Mouse (Mus musculus) megakaryocyte, embryonic 14.5 days (primary cell): ENCODE results near the gene Gjb5. TPM values are rescaled to one million over a fixed set of nuclear protein-coding genes. Genes with fewer than 3 reads are reported as not detected.

Experiments
- H3K27me3 ChIP-seq: replicated peaks from 2 replicates; pipeline ENCODE3; 2012; ENCODE audit warnings: inconsistent platforms
- H3K36me3 ChIP-seq: replicated peaks from 2 replicates; pipeline ENCODE3; 2012; ENCODE audit warnings: low read length, inconsistent platforms, mixed read lengths
- H3K4me1 ChIP-seq: 2 replicates; pipeline ENCODE4 v1.6.1; 2012; ENCODE audit warnings: inconsistent platforms
- H3K4me3 ChIP-seq: replicated peaks from 2 replicates; pipeline ENCODE3; 2012; ENCODE audit warnings: moderate library complexity, mild to moderate bottlenecking, inconsistent platforms
- H3K9me3 ChIP-seq: 2 replicates; pipeline ENCODE4 v1.6.1; 2012; ENCODE audit warnings: inconsistent platforms
- FLI1 ChIP-seq: IDR thresholded peaks from 2 replicates; pipeline ENCODE4 v1.6.1; 2012; ENCODE audit warnings: low read length, inconsistent platforms, mixed read lengths
- GATA1 ChIP-seq: IDR thresholded peaks from 3 replicates; pipeline ENCODE4 v1.6.1; 2012; ENCODE audit warnings: mixed read lengths, low read length, inconsistent platforms, borderline replicate concordance
- polyA plus RNA-seq: library from polyadenylated mRNA; stranded (reverse); fragments of >175 nt; gene quantifications from 2 replicates; pipeline ENCODE4 v1.2.3, GENCODE M21; 2012; ENCODE audit warnings: low replicate concordance; ENCODE audit not compliant: insufficient read depth

Gjb5 gene
- polyA plus RNA-seq, 1 experiment: not detected

DNA sequence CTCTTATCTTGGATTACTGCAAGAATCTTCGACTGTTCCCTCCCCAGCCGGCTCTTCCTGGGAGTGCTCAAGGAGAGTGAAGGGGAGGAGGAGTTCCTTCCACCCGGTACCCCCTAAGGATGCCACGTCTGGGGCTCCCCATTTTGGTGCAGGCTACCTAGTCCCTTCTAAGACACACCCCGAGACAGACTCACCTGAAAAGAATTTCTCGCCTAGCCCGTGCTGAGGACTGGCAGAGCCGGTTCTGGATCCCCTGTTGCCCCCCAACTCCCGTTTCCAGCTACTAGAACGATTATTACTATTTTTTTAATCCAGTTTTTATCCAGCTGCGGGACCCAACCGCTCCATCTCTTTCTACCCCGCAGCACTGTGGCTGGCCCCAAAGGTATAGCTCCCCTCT lies 28.2 kb downstream of the Gjb5 start:
- TF ChIP-seq GATA1 (no peak), FLI1 (no peak)
- Histone ChIP-seq H3K27me3 (peaks cover 64% of the 10 kb centered on the region), H3K4me1 (peaks cover 18% of the 10 kb centered on the region), H3K36me3 (no peaks in the 10 kb centered on the region), H3K4me3 (no peak overlapping the region), H3K9me3 (no peaks in the 10 kb centered on the region)

DNA sequence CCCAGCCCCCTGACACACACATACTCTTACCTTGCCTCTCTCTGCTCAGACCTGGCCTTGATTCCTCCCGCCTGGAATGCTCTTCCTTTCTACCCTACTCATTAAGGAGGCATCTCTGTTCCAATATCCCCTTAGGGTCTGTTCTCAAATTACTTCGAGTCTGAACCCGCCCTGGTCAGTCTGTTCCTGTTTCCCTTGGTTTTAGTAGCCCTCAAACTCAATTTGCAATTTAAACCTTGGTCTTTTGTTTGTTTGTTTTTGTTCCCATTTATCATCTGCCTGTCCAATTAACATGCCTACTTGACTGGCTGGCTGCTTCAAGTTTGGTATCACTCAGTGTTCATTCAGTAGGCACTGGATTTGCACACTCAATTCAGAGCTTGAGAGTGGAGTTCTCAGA lies 28.9 kb downstream of the Gjb5 start:
- no peak overlapping the region for H3K4me3 ChIP-seq
- peaks cover 25% of the 10 kb centered on the region for H3K4me1 ChIP-seq
- H3K36me3 ChIP-seq: no peaks in the 10 kb centered on the region
- TF ChIP-seq GATA1: no peak
- TF ChIP-seq FLI1: no peak
- peaks cover 65% of the 10 kb centered on the region for H3K27me3 ChIP-seq
- H3K9me3 ChIP-seq: no peaks in the 10 kb centered on the region

DNA sequence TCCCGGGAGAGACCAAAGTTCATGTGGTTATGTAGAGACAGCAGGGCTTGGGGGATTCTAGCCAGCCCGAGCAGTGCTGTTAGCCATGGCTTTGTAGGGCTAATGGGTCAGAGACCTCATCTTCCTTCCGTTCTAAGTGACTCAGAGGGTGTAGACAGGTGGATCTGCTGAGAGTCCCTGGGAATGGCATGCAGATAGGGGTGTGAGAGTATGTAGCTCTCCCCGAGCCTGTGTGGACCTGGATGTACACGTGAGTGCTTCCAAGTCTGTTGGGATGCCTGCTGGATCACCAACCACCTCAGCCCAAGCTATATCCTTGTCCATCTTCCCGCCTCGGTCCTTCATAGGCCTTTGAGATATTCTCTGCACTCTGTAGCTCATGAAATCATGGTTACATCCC lies 29.6 kb downstream of the Gjb5 start:
- TF ChIP-seq FLI1 (no peak), GATA1 (no peak)
- Histone ChIP-seq H3K27me3 (peaks cover 68% of the 10 kb centered on the region), H3K36me3 (no peaks in the 10 kb centered on the region), H3K4me1 (peaks cover 27% of the 10 kb centered on the region), H3K4me3 (no peak overlapping the region), H3K9me3 (no peaks in the 10 kb centered on the region)

GRCm38 (mm10) chr4:127327749-127328148 lies 30.2 kb downstream of the Gjb5 start:
- H3K36me3 ChIP-seq: no peaks in the 10 kb centered on the region
- peaks cover 66% of the 10 kb centered on the region for H3K27me3 ChIP-seq
- TF ChIP-seq FLI1: no peak
- H3K4me3 ChIP-seq: no peak overlapping the region
- H3K9me3 ChIP-seq: no peaks in the 10 kb centered on the region
- H3K4me1 ChIP-seq: peaks cover 27% of the 10 kb centered on the region

GRCm38 (mm10) chr4:127327258-127327657 lies 30.7 kb downstream of the Gjb5 start:
- H3K36me3 ChIP-seq: no peaks in the 10 kb centered on the region

DNA sequence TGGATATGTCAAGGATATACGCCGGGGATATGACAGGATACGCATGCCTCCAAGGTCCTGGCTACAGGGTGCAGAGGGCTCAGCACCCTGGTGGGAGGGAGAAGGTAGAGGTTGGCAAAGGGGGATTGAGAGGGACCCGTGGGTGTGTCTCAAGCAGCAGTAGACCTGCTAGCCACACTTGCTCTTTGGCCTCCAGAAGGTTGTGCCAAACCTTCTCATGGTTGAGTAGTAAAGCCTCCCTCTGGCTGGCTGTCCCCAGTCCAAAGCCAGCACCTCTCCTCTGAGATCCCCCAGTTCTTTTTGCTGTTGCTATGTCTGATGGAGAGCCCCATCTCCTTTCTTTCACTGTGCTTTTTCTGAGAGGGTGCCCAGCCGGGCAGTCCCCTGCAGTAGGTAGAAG lies 32.7 kb downstream of the Gjb5 start:
- Histone ChIP-seq H3K27me3 (peaks cover 47% of the 10 kb centered on the region), H3K9me3 (no peaks in the 10 kb centered on the region), H3K4me3 (no peak overlapping the region), H3K36me3 (no peaks in the 10 kb centered on the region), H3K4me1 (peaks cover 24% of the 10 kb centered on the region)
- TF ChIP-seq FLI1 (no peak), GATA1 (no peak)

More at GRCm38 (mm10) chr4:127327258-127327657, 30.7 kb downstream of the Gjb5 start:
- peaks cover 65% of the 10 kb centered on the region for H3K27me3 ChIP-seq
- no peaks in the 10 kb centered on the region for H3K9me3 ChIP-seq
- H3K4me3 ChIP-seq: peak overlapping the region; percentile 28
- peaks cover 27% of the 10 kb centered on the region for H3K4me1 ChIP-seq
- TF ChIP-seq FLI1: no peak

DNA sequence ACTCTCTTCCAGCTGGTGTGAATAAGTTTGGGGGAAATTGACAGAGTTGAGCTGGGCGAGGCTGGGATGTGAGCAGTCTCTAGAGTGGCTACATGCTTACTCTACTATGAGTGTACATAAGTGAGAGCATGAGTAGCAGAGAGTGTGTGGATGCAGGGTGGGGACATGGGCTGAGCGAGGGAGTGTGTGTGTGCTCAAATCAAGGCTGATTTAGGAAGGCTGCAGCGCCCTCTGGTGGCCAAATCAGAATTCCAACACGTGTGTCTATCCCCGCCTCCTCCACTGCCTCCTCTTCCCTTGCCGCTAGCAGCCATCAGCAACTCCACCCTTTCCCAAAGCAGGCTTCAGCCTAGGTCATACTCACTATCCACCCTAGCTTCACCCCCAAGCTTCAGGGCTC lies 33.2 kb downstream of the Gjb5 start:
- peak overlapping the region; percentile 42 for H3K4me3 ChIP-seq

GRCm38 (mm10) chr4:127324296-127324695 lies 33.7 kb downstream of the Gjb5 start:
- no peak for TF ChIP-seq FLI1
- no peak for TF ChIP-seq GATA1
- no peaks in the 10 kb centered on the region for H3K36me3 ChIP-seq
- H3K27me3 ChIP-seq: peaks cover 37% of the 10 kb centered on the region
- H3K4me3 ChIP-seq: no peak overlapping the region
- peaks cover 26% of the 10 kb centered on the region for H3K4me1 ChIP-seq
- H3K9me3 ChIP-seq: no peaks in the 10 kb centered on the region

More for the DNA sequence above, 33.2 kb downstream of the Gjb5 start:
- TF ChIP-seq GATA1 (no peak), FLI1 (no peak)
- Histone ChIP-seq H3K9me3 (no peaks in the 10 kb centered on the region), H3K36me3 (no peaks in the 10 kb centered on the region), H3K27me3 (peaks cover 42% of the 10 kb centered on the region), H3K4me1 (peaks cover 25% of the 10 kb centered on the region)

GRCm38 (mm10) chr4:127323651-127324050 lies 34.3 kb downstream of the Gjb5 start:
- Histone ChIP-seq H3K27me3 (peaks cover 33% of the 10 kb centered on the region), H3K9me3 (no peaks in the 10 kb centered on the region), H3K4me3 (no peak overlapping the region), H3K36me3 (no peaks in the 10 kb centered on the region), H3K4me1 (peaks cover 26% of the 10 kb centered on the region)
- TF ChIP-seq GATA1: no peak
- no peak for TF ChIP-seq FLI1

DNA sequence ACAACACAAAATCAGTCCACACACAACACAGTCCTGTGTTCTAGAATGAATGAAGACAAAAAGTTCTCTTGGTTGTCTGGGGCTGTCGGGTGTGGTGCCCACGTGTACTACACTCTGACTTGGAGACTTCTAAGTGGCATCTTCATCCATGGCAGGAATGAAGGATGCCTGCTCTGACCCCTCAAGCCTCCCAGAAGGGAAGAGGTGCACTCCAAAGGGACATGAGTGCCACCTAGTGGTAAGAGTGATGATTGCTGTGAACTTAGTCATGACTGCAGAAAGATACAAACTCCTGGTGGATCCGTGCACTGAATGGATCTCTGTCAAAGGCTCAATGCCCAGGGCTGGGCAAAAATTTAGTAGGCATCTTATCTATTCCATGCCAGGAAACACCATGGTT lies 38.4 kb downstream of the Gjb5 start:
- Histone ChIP-seq H3K27me3 (peaks cover 26% of the 10 kb centered on the region), H3K4me3 (no peak overlapping the region), H3K36me3 (no peaks in the 10 kb centered on the region), H3K4me1 (peaks cover 21% of the 10 kb centered on the region), H3K9me3 (no peaks in the 10 kb centered on the region)
- no peak for TF ChIP-seq GATA1
- TF ChIP-seq FLI1: no peak

DNA sequence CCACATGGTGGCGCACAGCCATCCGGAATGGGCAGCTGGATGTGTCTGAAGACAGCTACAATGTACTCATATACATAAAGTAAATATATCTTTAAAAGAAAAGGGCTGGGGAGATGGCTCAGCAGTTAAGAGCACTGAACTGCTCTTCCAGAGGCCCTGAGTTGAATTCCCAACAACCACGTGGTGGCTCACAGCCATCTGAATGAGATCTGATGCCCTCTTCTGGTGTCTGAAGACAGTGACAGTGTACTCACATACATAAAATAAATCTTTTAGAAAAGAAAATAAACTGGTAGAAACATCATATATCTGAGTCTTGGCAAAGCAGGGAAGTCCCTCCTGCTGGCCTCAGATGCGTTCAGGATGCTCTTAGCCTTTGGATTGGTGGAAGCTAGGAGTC lies 40.8 kb downstream of the Gjb5 start:
- H3K36me3 ChIP-seq: no peaks in the 10 kb centered on the region
- H3K27me3 ChIP-seq: peaks cover 41% of the 10 kb centered on the region
- no peak overlapping the region for H3K4me3 ChIP-seq
- TF ChIP-seq GATA1 (no peak), FLI1 (no peak)
- no peaks in the 10 kb centered on the region for H3K9me3 ChIP-seq
- peaks cover 34% of the 10 kb centered on the region for H3K4me1 ChIP-seq
